Mouse (Mus musculus) testis, adult 2 months (tissue): ENCODE measurements at regions not wholly inside any gene's neighbourhood (a gene's known extent, or its start where the extent isn't known, plus 50 kb on each side); places are given as distances from the start of the nearest gene placed in this dataset.

Experiments used
- H3K27ac ChIP-seq: fragments of 200-500 bp; 2 replicates; pipeline ENCODE4 v1.5.1; 2012; ENCODE audit warnings: low read depth, low read length; ENCODE audit not compliant: control insufficient read depth, insufficient read depth
- H3K27me3 ChIP-seq: fragments of 200-500 bp; 2 replicates; pipeline ENCODE4 v1.6.1; 2012; ENCODE audit warnings: mild to moderate bottlenecking, low read length, moderate library complexity; ENCODE audit not compliant: control insufficient read depth, insufficient read depth
- H3K36me3 ChIP-seq: fragments of 200-500 bp; 2 replicates; pipeline ENCODE4 v1.6.1; 2012; ENCODE audit warnings: mild to moderate bottlenecking, low read length; ENCODE audit not compliant: control insufficient read depth, insufficient read depth
- H3K4me1 ChIP-seq: fragments of 200-500 bp; 2 replicates; pipeline ENCODE4 v1.6.1; 2012; ENCODE audit warnings: low read length; ENCODE audit not compliant: control insufficient read depth, insufficient read depth
- H3K4me3 ChIP-seq: fragments of 200-500 bp; 2 replicates; pipeline ENCODE4 v1.5.1; 2012; ENCODE audit warnings: low read depth, mild to moderate bottlenecking, low read length, moderate library complexity, mixed read lengths; ENCODE audit not compliant: control insufficient read depth
- CTCF ChIP-seq: fragments of 200-500 bp; IDR thresholded peaks from 2 replicates; pipeline ENCODE4 v1.5.1; 2012; ENCODE audit warnings: low read depth, mild to moderate bottlenecking, inconsistent platforms, low read length, moderate library complexity; ENCODE audit not compliant: control insufficient read depth, insufficient read depth, insufficient replicate concordance
- POLR2A ChIP-seq: fragments of 200-500 bp; IDR thresholded peaks from 2 replicates; pipeline ENCODE4 v1.6.1; 2012; ENCODE audit warnings: low read depth, mild to moderate bottlenecking, inconsistent platforms, low read length, moderate library complexity; ENCODE audit not compliant: control insufficient read depth

DNA sequence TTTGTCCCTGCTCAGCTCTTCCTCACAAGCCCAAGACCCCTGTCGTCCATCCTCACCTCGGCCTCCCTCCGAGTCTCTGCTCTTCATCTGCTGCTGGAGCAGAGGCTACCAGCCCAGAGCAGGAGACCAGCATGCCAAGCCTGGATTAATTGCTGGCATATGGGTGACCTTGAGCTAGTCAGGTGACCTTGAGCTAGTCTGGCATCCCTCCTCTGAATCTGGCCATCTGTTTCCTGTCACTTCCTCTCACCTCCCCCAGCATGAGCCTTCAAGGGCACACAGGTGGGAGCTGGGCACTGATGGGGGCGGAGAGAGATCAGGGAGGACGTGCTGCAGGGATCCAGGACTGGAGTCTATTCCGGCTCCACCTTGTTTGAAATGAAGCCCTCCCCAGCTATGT lies 135.7 kb downstream of the Hmg20a start:
- no peaks in the 10 kb centered on the region for H3K36me3 ChIP-seq
- H3K27me3 ChIP-seq: no peaks in the 10 kb centered on the region
- TF ChIP-seq POLR2A (no peak), CTCF (no peak)
- H3K4me1 ChIP-seq: no peaks in the 10 kb centered on the region
- no peak overlapping the region for H3K4me3 ChIP-seq
- no peak overlapping the region for H3K27ac ChIP-seq

DNA sequence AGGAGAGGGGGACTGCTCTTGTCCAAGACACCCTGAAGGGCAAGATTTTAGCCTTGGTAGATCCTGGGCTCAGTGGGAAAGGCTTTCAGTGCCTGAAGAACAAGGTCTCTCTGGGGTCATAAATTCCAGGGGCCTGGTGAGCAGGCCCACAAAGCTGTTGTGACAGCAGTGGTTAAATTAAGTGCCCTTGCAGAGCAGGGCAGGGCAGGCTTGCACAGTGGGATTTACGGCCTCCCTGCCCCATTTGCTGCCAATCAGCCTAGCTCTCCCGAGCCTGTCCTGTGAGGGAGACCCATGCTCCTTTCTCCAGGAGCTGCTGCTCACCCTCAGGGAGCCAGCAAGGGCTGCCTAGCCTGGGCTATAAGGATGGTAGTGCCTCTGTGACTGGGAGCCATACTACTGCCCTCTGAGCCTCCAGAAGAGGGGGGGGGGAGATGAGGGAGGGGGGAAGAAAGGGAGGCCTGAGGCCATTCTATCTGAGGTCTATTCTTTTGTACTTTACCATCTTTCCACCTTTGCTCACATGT lies 141.3 kb downstream of the Hmg20a start:
- Histone ChIP-seq H3K4me3 (no peak overlapping the region), H3K27me3 (no peaks in the 10 kb centered on the region), H3K4me1 (no peaks in the 10 kb centered on the region), H3K36me3 (no peaks in the 10 kb centered on the region), H3K27ac (no peak overlapping the region)
- TF ChIP-seq POLR2A (no peak), CTCF (no peak)

GRCm38 (mm10) chr9:56562440-56562839 lies 144.0 kb downstream of the Hmg20a start:
- TF ChIP-seq POLR2A: no peak
- TF ChIP-seq CTCF: no peak
- Histone ChIP-seq H3K4me3 (no peak overlapping the region), H3K27me3 (no peaks in the 10 kb centered on the region), H3K27ac (no peak overlapping the region), H3K36me3 (no peaks in the 10 kb centered on the region), H3K4me1 (no peaks in the 10 kb centered on the region)

GRCm38 (mm10) chr9:56564048-56564737 lies 145.8 kb downstream of the Hmg20a start:
- Histone ChIP-seq H3K4me3 (no peak overlapping the region), H3K36me3 (no peaks in the 10 kb centered on the region), H3K27me3 (no peaks in the 10 kb centered on the region), H3K4me1 (no peaks in the 10 kb centered on the region), H3K27ac (no peak overlapping the region)
- TF ChIP-seq CTCF (no peak), POLR2A (no peak)
